Mouse (Mus musculus) hematopoietic multipotent progenitor cell, adult 10-12 weeks (in vitro differentiated cells): Measurements from ENCODE around the gene Acot7. TPM values are rescaled to one million over a fixed set of nuclear protein-coding genes. Genes with fewer than 3 reads are reported as not detected.

ENCODE experiments used
- polyA plus RNA-seq: library from polyadenylated mRNA; stranded (reverse); fragments of >175 nt; gene quantifications from 2 replicates; pipeline ENCODE4 v1.2.3, GENCODE M21; 2012; ENCODE audit warnings: low replicate concordance

Gene Acot7
- 12.2 and 15.4 TPM in 2 replicates for polyA plus RNA-seq

GRCm38 (mm10) chr4:152177537-152178343 is at the start of gene Acot7:
TSS of gene Acot7 (plus strand) at chr4:152178134.

DNA sequence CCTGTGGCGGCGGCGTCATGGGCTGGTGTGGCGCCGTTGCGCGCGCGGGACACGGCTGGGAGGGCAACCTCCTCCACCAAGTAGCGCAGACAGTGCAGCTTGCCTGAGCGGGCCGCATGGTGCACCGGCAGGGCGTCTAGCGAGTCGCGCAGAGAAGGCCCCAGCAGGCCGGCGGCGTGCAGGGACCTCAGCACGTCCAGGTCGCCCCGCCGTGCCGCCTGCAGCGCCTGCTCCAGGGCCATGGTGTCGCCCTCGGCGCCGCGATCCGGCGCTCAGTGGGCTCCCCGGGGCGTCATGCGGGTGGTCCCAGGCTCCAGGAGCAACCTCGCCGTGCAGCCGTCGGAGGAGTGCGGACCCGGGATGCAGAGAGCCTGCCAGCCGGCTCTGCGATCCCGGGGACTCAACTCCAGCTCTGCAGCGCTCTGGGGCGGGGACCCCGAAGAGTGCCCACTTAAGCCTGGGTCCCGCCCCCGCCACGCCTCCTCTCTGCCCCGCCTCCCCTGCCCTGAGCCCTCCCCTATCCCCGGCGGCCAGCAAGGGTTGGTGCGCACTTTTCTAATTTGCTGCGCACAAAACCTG is 25.9 kb upstream of the Acot7 start, which contains the start of gene Espn:
Gene Espn (minus strand): TSS at position 406 of the 579 bp plus-strand sequence.

GRCm38 (mm10) chr4:152158585-152159284 is 19.2 kb upstream of the Acot7 start, which contains the start of gene Hes2:
TSS of gene Hes2 (plus strand) at chr4:152158867.

DNA sequence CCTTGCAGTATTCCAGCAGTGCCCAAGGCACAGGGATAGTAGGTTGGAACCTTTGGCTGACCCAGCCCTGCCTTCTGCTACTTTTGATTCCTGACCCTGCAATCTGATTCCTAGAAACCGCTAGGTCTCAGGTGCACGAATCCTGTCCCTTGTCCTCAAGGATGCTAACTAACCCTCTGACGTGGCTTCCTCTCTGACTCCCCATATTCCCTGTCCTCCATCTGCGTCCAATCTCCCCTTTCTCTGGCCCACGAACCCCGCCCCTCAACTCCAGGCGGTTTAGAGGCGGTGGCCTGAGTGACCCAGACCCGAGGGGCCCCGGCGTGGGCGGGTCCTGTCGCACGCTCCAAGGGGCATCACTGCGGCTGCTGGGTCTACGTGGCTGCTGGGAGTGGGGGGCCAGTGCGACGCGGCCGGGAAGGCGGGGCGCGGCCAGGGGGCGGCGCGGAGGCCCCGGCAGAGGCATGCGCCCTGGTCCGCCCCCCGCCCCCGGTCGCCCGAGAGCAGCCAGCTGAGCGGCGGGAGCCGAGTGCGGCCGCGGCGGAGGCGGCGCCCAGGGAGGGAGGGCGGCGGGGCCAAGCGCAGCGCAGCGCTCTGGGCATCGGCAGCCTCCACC is 95.8 kb downstream of the Acot7 start, which contains the start of gene Gpr153:
Gene Gpr153 (plus strand): TSS at position 612 of the 616 bp plus-strand sequence.

GRCm38 (mm10) chr4:152291562-152291961 is 113.6 kb downstream of the Acot7 start, which contains the start of gene Hes3:
TSS of gene Hes3 (minus strand) at chr4:152291662.

DNA sequence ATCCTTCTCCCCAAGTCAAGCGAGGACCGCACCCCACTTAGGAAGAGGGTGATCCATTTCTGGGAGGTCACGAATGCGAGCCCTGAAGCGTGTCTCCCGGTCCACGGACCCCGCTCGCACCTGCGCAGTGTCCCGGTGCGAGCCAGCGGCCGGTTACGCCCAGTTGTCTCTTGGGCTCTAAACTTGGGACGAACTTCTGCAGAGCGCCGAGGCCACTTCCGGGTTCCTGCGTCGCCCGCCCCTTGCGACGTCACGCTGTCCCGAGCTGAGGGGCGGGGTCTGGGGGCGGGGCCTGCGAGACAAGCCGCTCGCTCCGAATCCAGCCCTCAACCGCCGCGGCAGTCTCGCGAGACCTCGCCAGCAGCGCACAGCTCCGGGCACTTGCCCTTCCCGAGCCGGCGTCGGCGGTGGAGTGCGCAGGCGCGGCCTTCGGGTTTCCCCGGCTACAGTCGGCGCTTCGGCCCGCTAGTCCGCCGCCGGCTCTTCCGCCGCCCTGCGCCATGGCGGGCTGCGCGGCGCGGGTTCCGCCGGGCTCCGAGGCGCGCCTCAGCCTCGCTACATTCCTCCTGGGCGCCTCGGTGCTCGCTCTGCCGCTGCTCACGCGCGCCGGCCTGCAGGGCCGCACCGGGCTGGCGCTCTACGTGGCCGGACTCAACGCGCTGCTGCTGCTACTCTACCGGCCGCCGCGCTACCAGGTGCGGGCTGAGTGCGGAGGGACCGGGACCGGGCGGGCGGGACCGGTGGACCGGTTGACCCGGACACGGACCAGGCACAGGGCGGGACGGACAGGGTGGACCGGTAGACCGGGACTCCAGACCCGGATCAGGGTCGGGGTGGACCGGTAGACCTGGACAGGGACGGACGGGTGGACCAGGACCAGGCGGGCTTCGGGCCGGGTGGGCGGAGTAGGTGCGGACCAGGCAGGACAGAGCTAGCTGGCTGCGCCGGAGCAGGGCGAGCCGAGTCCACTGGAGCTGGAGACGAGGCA is 119.2 kb downstream of the Acot7 start, which contains the start of gene Icmt:
Gene Icmt (plus strand): TSS at position 354 of the 988 bp plus-strand sequence.

DNA sequence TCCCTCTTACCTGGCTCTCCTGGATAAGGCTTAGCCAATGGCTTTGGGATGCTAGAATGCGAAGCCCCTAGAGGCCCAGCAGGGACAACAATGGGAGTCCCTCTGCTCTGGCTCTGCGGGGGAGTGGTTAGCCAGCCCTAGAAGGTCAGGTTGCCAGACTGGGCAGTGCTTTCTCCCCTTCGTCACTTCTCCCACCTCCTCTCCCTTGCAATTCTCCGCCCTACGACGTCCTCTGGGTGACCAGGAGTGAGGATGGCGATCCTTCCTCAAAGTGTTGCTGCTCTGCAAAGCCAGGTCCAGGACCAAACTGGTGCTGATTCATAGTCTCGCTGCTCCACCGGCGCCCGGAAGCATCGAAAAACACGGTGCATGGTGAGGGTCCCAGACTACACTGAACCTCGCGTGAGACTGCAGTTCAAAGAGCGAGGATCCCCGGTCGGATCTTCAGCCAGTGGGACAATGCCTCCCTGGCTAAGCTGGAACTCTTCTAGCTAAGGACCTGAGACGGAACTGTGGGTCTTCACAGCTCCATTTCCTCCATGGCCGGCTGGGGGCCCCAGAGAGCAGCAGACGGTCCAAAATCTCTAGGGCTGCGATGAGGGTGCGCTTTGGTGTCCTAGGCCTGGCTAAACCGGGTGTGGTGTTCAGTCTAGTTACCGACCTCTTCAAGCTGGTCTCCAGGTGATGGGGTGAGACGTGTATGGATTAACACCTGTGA is 140.7 kb downstream of the Acot7 start, which contains the start of gene Rnf207:
Gene Rnf207 (minus strand): TSS at position 477 of the 718 bp plus-strand sequence.

Other genes with a start within 250 kb of the Acot7 start
- gene Dnajc11, start 244.4 kb upstream of the Acot7 start, polyA plus RNA-seq = 7.2 and 26.3 TPM in 2 replicates
- gene Thap3, start 189.1 kb upstream of the Acot7 start, polyA plus RNA-seq = 57.0 and 142 TPM in 2 replicates
- gene Phf13, start 181.9 kb upstream of the Acot7 start, polyA plus RNA-seq = 6.7 and 13.9 TPM in 2 replicates
- 14.9 and 23.9 TPM in 2 replicates for gene Klhl21, start 169.3 kb upstream of the Acot7 start, polyA plus RNA-seq
- 12.0 and 12.3 TPM in 2 replicates for gene Zbtb48, start 150.5 kb upstream of the Acot7 start, polyA plus RNA-seq
- 0.04 and 0.08 TPM in 2 replicates for gene Tas1r1, start 139.6 kb upstream of the Acot7 start, polyA plus RNA-seq
- 22.0 and 70.0 TPM in 2 replicates for gene Nol9, start 138.8 kb upstream of the Acot7 start, polyA plus RNA-seq
- 15.3 and 24.9 TPM in 2 replicates for gene Plekhg5, start 105.6 kb upstream of the Acot7 start, polyA plus RNA-seq
- 17.3 and 25.1 TPM in 2 replicates for gene Tnfrsf25, start 62.2 kb upstream of the Acot7 start, polyA plus RNA-seq
- gene Espn, start 25.8 kb upstream of the Acot7 start, polyA plus RNA-seq = 6.3 and 22.6 TPM in 2 replicates
- gene Hes2, start 19.3 kb upstream of the Acot7 start, polyA plus RNA-seq = 0.07 TPM in 1 of 2 replicates, not detected in the other
- 0.18 and 0.36 TPM in 2 replicates for gene Gpr153, start 96.1 kb downstream of the Acot7 start, polyA plus RNA-seq
- gene Hes3, start 113.5 kb downstream of the Acot7 start, polyA plus RNA-seq = 0.15 and 0.66 TPM in 2 replicates
- 20.9 and 25.6 TPM in 2 replicates for gene Icmt, start 119.1 kb downstream of the Acot7 start, polyA plus RNA-seq
- 0.07 TPM in 1 of 2 replicates, not detected in the other for gene Rnf207, start 140.9 kb downstream of the Acot7 start, polyA plus RNA-seq
- 30.9 and 117 TPM in 2 replicates for gene Rpl22, start 147.6 kb downstream of the Acot7 start, polyA plus RNA-seq
- gene Chd5, start 160.5 kb downstream of the Acot7 start, polyA plus RNA-seq = 0.03 and 0.20 TPM in 2 replicates